Mouse (Mus musculus) liver, embryonic 11.5 days (tissue): ENCODE data around the gene Dmrta2. TPM values are rescaled to one million over a fixed set of nuclear protein-coding genes. Genes with fewer than 3 reads are reported as not detected.

Experiments used
- ATAC-seq: fragments of 200-750 bp; cut with Nextera tagmentation; replicated peaks from 2 replicates; pipeline ENCODE4 v1.8.0; 2017; ENCODE audit warnings: moderate number of reproducible peaks, mild to moderate bottlenecking, moderate TSS enrichment, moderate library complexity; ENCODE audit not compliant: low FRiP score
- DNase-seq: peaks from one replicate; pipeline ENCODE4 v3.0.0-alpha.2; 2017; ENCODE audit warnings: low spot score
- H3K27ac ChIP-seq: fragments of 300-500 bp; sonication (generic); 2 replicates; pipeline ENCODE4 v1.5.1; 2014; ENCODE audit warnings: mild to moderate bottlenecking, low read depth, low read length, control low read depth
- H3K27me3 ChIP-seq: fragments of 300-500 bp; sonication (generic); replicated peaks from 2 replicates; pipeline ENCODE4 v1.6.1; 2014; ENCODE audit warnings: low read length, mixed read lengths; ENCODE audit not compliant: control insufficient read depth, insufficient read depth
- H3K36me3 ChIP-seq: fragments of 300-500 bp; sonication (generic); 2 replicates; pipeline ENCODE4 v1.6.1; 2014; ENCODE audit warnings: mild to moderate bottlenecking, low read length, moderate library complexity, mixed read lengths; ENCODE audit not compliant: control insufficient read depth, insufficient read depth
- H3K4me1 ChIP-seq: fragments of 300-500 bp; sonication (generic); replicated peaks from 2 replicates; pipeline ENCODE4 v1.6.1; 2014; ENCODE audit warnings: low read length, mixed read lengths; ENCODE audit not compliant: control insufficient read depth, insufficient read depth
- H3K4me2 ChIP-seq: fragments of 300-500 bp; sonication (generic); 2 replicates; pipeline ENCODE4 v1.6.1; 2014; ENCODE audit warnings: mild to moderate bottlenecking, control low read depth, moderate library complexity
- H3K4me3 ChIP-seq: fragments of 300-500 bp; sonication (generic); 2 replicates; pipeline ENCODE4 v1.5.1; 2014; ENCODE audit warnings: low read depth, low read length, control low read depth
- H3K9ac ChIP-seq: fragments of 300-500 bp; sonication (generic); 2 replicates; pipeline ENCODE4 v1.6.1; 2014; ENCODE audit warnings: low read depth, low read length, control low read depth
- H3K9me3 ChIP-seq: fragments of 300-500 bp; sonication (generic); 2 replicates; pipeline ENCODE4 v1.6.1; 2016; ENCODE audit warnings: low read length, inconsistent platforms, mixed read lengths; ENCODE audit not compliant: control insufficient read depth
- WGBS: fragments of 180-500 bp; shearing (Covaris S2); extraction: QIAGEN DNeasy Blood & Tissue Kit; methylation state at CpG from one replicate; pipeline ENCODE4 v1.1.7; 2014; 5-methylcytosine and 5-hydroxymethylcytosine counted together
- polyA plus RNA-seq: library from polyadenylated mRNA; unstranded; fragments of >200 nt; fragmentation: Nextera tagmentation; extraction: Ambion mirVana; gene quantifications from 2 replicates; pipeline ENCODE4 v1.2.1, GENCODE M21; 2014

The Dmrta2 gene
- polyA plus RNA-seq = 0.07 TPM in 1 of 2 replicates, not detected in the other

- H3K27me3 ChIP-seq = peaks cover 98% of the 10 kb centered on the region
- peaks cover 10% of the 10 kb centered on the region for H3K4me1 ChIP-seq
- peak within 1 kb of the TSS; percentile 40 for H3K4me3 ChIP-seq
- no peak within 1 kb of the TSS for H3K9ac ChIP-seq
- peak; percentile 44 for ATAC-seq
- no peaks in the 10 kb centered on the region for H3K36me3 ChIP-seq
- H3K27ac ChIP-seq = no peak within 1 kb of the TSS
- WGBS = under 1% methylated on average over 64 of the region's 64 CpGs
- H3K9me3 ChIP-seq = no peaks in the 10 kb centered on the region
- peak within 1 kb of the TSS; percentile 59 for H3K4me2 ChIP-seq
- DNase-seq = peak; percentile 57
Observed at GRCm38 (mm10) chr4:109977148-109978067, at the start of gene Dmrta2. Dmrta2 (plus strand) TSS chr4:109978053.

GRCm38 (mm10) chr4:109929058-109929457 lies 48.8 kb upstream of the Dmrta2 start:
- no peak for DNase-seq
- Histone ChIP-seq H3K4me2 (no peak overlapping the region), H3K4me1 (no peaks in the 10 kb centered on the region), H3K27me3 (no peaks in the 10 kb centered on the region), H3K9ac (no peak overlapping the region), H3K9me3 (no peaks in the 10 kb centered on the region), H3K27ac (no peak overlapping the region), H3K4me3 (no peak overlapping the region), H3K36me3 (no peaks in the 10 kb centered on the region)
- ATAC-seq = no peak
- WGBS = 97% methylated on average over 1 of the region's 1 CpGs

- H3K9me3 ChIP-seq = no peaks in the 10 kb centered on the region
- H3K9ac ChIP-seq = no peak overlapping the region
- no peak overlapping the region for H3K4me3 ChIP-seq
- no peaks in the 10 kb centered on the region for H3K4me1 ChIP-seq
- no peaks in the 10 kb centered on the region for H3K36me3 ChIP-seq
- no peak overlapping the region for H3K4me2 ChIP-seq
- ATAC-seq (no peak), DNase-seq (no peak)
- no peak overlapping the region for H3K27ac ChIP-seq
- 95% methylated on average over 1 of the region's 1 CpGs for WGBS
- H3K27me3 ChIP-seq = no peaks in the 10 kb centered on the region
Observed at GRCm38 (mm10) chr4:109930445-109930844, 47.4 kb upstream of the Dmrta2 start.

GRCm38 (mm10) chr4:109930935-109931334 lies 46.9 kb upstream of the Dmrta2 start:
- Histone ChIP-seq H3K36me3 (no peaks in the 10 kb centered on the region), H3K4me3 (no peak overlapping the region), H3K4me1 (no peaks in the 10 kb centered on the region), H3K9ac (no peak overlapping the region), H3K27me3 (no peaks in the 10 kb centered on the region), H3K9me3 (no peaks in the 10 kb centered on the region), H3K4me2 (no peak overlapping the region), H3K27ac (no peak overlapping the region)
- DNase-seq = no peak
- ATAC-seq = no peak
- 89% methylated on average over 1 of the region's 1 CpGs for WGBS

GRCm38 (mm10) chr4:109936557-109936956 lies 41.3 kb upstream of the Dmrta2 start:
- Histone ChIP-seq H3K27ac (no peak overlapping the region), H3K9ac (no peak overlapping the region), H3K4me1 (no peaks in the 10 kb centered on the region), H3K9me3 (no peaks in the 10 kb centered on the region), H3K36me3 (no peaks in the 10 kb centered on the region), H3K4me3 (no peak overlapping the region), H3K27me3 (no peaks in the 10 kb centered on the region), H3K4me2 (no peak overlapping the region)
- 82% methylated on average over 3 of the region's 3 CpGs for WGBS
- no peak for ATAC-seq
- DNase-seq = no peak

GRCm38 (mm10) chr4:109939291-109939690 lies 38.6 kb upstream of the Dmrta2 start:
- DNase-seq = no peak
- H3K4me3 ChIP-seq = no peak overlapping the region
- H3K9ac ChIP-seq = no peak overlapping the region
- H3K27ac ChIP-seq = no peak overlapping the region
- no peak for ATAC-seq
- H3K27me3 ChIP-seq = no peaks in the 10 kb centered on the region
- no peak overlapping the region for H3K4me2 ChIP-seq
- H3K4me1 ChIP-seq = no peaks in the 10 kb centered on the region
- no peaks in the 10 kb centered on the region for H3K9me3 ChIP-seq
- no peaks in the 10 kb centered on the region for H3K36me3 ChIP-seq

- Histone ChIP-seq H3K4me2 (no peak overlapping the region), H3K9me3 (no peaks in the 10 kb centered on the region), H3K9ac (no peak overlapping the region), H3K36me3 (no peaks in the 10 kb centered on the region), H3K4me1 (no peaks in the 10 kb centered on the region), H3K4me3 (no peak overlapping the region), H3K27me3 (no peaks in the 10 kb centered on the region), H3K27ac (no peak overlapping the region)
- 92% methylated on average over 1 of the region's 1 CpGs for WGBS
- no peak for DNase-seq
- no peak for ATAC-seq
Observed at GRCm38 (mm10) chr4:109945554-109945953, 32.3 kb upstream of the Dmrta2 start.

GRCm38 (mm10) chr4:109949307-109949706 lies 28.5 kb upstream of the Dmrta2 start:
- 91% methylated on average over 3 of the region's 3 CpGs for WGBS
- Histone ChIP-seq H3K36me3 (no peaks in the 10 kb centered on the region), H3K4me1 (no peaks in the 10 kb centered on the region), H3K4me3 (no peak overlapping the region), H3K27ac (no peak overlapping the region), H3K9me3 (no peaks in the 10 kb centered on the region), H3K9ac (no peak overlapping the region), H3K4me2 (no peak overlapping the region), H3K27me3 (no peaks in the 10 kb centered on the region)
- DNase-seq = no peak
- peak; percentile 75 for ATAC-seq

GRCm38 (mm10) chr4:109953509-109953908 lies 24.3 kb upstream of the Dmrta2 start:
- ATAC-seq (no peak), DNase-seq (no peak)
- WGBS = 77% methylated on average over 1 of the region's 1 CpGs

More at GRCm38 (mm10) chr4:109953509-109953908, 24.3 kb upstream of the Dmrta2 start:
- no peaks in the 10 kb centered on the region for H3K36me3 ChIP-seq
- no peaks in the 10 kb centered on the region for H3K9me3 ChIP-seq
- no peak overlapping the region for H3K4me3 ChIP-seq
- no peak overlapping the region for H3K27ac ChIP-seq
- no peaks in the 10 kb centered on the region for H3K4me1 ChIP-seq
- no peak overlapping the region for H3K4me2 ChIP-seq
- no peak overlapping the region for H3K9ac ChIP-seq
- H3K27me3 ChIP-seq = no peaks in the 10 kb centered on the region
